ENCODE assay signal across 9 mouse cellular contexts in the genomic region with DNA sequence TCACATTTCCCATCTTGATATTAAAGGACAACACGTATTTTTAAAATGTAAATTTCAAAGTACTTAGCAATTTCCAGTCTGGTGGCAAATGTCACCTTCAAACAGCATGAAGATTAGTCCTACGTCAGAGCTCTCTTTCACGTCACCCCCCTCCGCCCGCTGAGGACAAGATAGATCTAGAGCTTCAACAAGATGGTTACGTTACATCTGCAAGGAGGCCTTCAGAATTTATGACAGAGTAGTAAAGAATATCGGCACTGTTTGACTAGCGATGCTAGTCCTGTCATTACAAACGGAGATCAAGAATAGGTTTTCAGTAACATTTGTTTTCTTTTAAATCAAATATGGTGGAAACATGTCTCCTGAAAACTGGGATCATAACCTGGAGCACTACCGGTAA. TPM values are rescaled to one million over a fixed set of nuclear protein-coding genes. Genes with fewer than 3 reads are reported as not detected.
DNase-seq lines count a peak whose midpoint lies in the region; ATAC-seq and TF ChIP-seq lines count a peak whose summit lies in the region.
"Had no signal": no experiment of that assay in that cellular context is flagged by ENCODE, and none has a peak within 500 bp of the region (broad histone marks: within the 10 kb centered on the region; RNA-seq: fewer than 3 reads in every experiment).

No protein-coding gene starts in this region.

- in situ Hi-C loops in ES-E14 (cut with MboI; ENCODE audit: low sequenced_read_pairs in 2 of 2, unreplicated experiment in 2 of 2) = no loop called here

- peak overlapping the region; percentile 76; the same call in 1 of the 2 replicates for H3K9ac ChIP-seq in ES-E14 (ENCODE audit: insufficient read depth, low read depth, low read length, poor library complexity, severe bottlenecking)
- peak overlapping the region; percentile 82 for H3K9ac ChIP-seq in embryonic facial prominence, embryonic 13.5 days
- peak overlapping the region; percentile 86 for H3K9ac ChIP-seq in hindbrain, embryonic 16.5 days (ENCODE audit: low read depth, low read length)
- peak overlapping the region; percentile 66 for H3K9ac ChIP-seq in neural tube, embryonic 12.5 days

- no peak for ATAC-seq in embryonic facial prominence, embryonic 13.5 days (ENCODE audit: insufficient number of reproducible peaks, insufficient read depth, low FRiP score, low TSS enrichment, low read depth)
- no peak for ATAC-seq in hindbrain, embryonic 16.5 days
- no peak for ATAC-seq in neural tube, embryonic 12.5 days (ENCODE audit: low FRiP score, low read depth)

- H3K4me1 ChIP-seq in ES-E14 (ENCODE audit: control insufficient read depth in 2 of 2, insufficient read depth in 2 of 2, low read length in 2 of 2, poor library complexity in 1 of 2) = peaks cover 2% of the 10 kb centered on the region in 2 experiments; a peak in 2 of 4 replicates
- peaks cover 23% of the 10 kb centered on the region for H3K4me1 ChIP-seq in embryonic facial prominence, embryonic 13.5 days
- peaks cover 25% of the 10 kb centered on the region for H3K4me1 ChIP-seq in hindbrain, embryonic 16.5 days (ENCODE audit: control insufficient read depth, insufficient read depth, low read depth, low read length)
- peaks cover 13% of the 10 kb centered on the region for H3K4me1 ChIP-seq in neural tube, embryonic 12.5 days

- no peaks in the 10 kb centered on the region for H3K27me3 ChIP-seq in embryonic facial prominence, embryonic 13.5 days
- H3K27me3 ChIP-seq in hindbrain, embryonic 16.5 days (replicated peaks; ENCODE audit: control insufficient read depth, insufficient read depth, low read length) = no peaks in the 10 kb centered on the region
- no peaks in the 10 kb centered on the region for H3K27me3 ChIP-seq in neural tube, embryonic 12.5 days (replicated peaks)
- H3K27me3 ChIP-seq: Patski had no signal

- DNase-seq in adrenal gland, postnatal 10 days = peak; percentile 49
- no peak for DNase-seq in adrenal gland, postnatal 25 days
- no peak for DNase-seq in ES-E14 (ENCODE audit: low read depth, low spot score)
- DNase-seq in left cerebral cortex, adult 9 months (ENCODE audit: low spot score in 2 of 2) = peak; percentile 44 to 68
- DNase-seq in ovary, adult 18-20 months (ENCODE audit: low spot score) = no peak

- no peak overlapping the region for H3K27ac ChIP-seq in ES-E14 (ENCODE audit: insufficient read depth, low read depth, low read length, poor library complexity, severe bottlenecking)
- 0 out of 2 replicates have a peak overlapping the region, but pooled peaks have one; percentile 58 for H3K27ac ChIP-seq in embryonic facial prominence, embryonic 13.5 days
- peak overlapping the region; percentile 90; the same call in 1 of the 2 replicates for H3K27ac ChIP-seq in hindbrain, embryonic 16.5 days (ENCODE audit: low read depth, low read length)
- no peak overlapping the region for H3K27ac ChIP-seq in neural tube, embryonic 12.5 days

- H3K36me3 ChIP-seq in ES-E14 (ENCODE audit: control insufficient read depth, insufficient read depth, low read length, poor library complexity, severe bottlenecking) = no peaks in the 10 kb centered on the region
- H3K36me3 ChIP-seq in embryonic facial prominence, embryonic 13.5 days = peaks cover 8% of the 10 kb centered on the region
- peaks cover 6% of the 10 kb centered on the region for H3K36me3 ChIP-seq in hindbrain, embryonic 16.5 days (ENCODE audit: control insufficient read depth, insufficient read depth, low read length)
- H3K36me3 ChIP-seq in neural tube, embryonic 12.5 days = peaks cover 7% of the 10 kb centered on the region

- H3K4me3 ChIP-seq in ES-E14 (ENCODE audit: insufficient read depth in 1 of 2, low read depth in 1 of 2, low read length in 2 of 2, poor library complexity in 1 of 2, severe bottlenecking in 1 of 2) = peak overlapping the region; percentile 88 to 95
- peak overlapping the region; percentile 72 for H3K4me3 ChIP-seq in embryonic facial prominence, embryonic 13.5 days
- H3K4me3 ChIP-seq in hindbrain, embryonic 16.5 days (ENCODE audit: low read length) = peak overlapping the region; percentile 83
- H3K4me3 ChIP-seq in neural tube, embryonic 12.5 days = peak overlapping the region; percentile 69

- peak overlapping the region; percentile 77 for H3K4me2 ChIP-seq in embryonic facial prominence, embryonic 13.5 days
- H3K4me2 ChIP-seq in hindbrain, embryonic 16.5 days (ENCODE audit: low read length) = peak overlapping the region; percentile 76
- H3K4me2 ChIP-seq in neural tube, embryonic 12.5 days (replicated peaks) = peak overlapping the region; percentile 68

- WGBS in embryonic facial prominence, embryonic 13.5 days = 10% methylated on average over 10 of the region's 10 CpGs
- 12% methylated on average over 10 of the region's 10 CpGs for WGBS in hindbrain, embryonic 16.5 days
- 7% methylated on average over 10 of the region's 10 CpGs for WGBS in neural tube, embryonic 12.5 days

- no peaks in the 10 kb centered on the region for H3K9me3 ChIP-seq in ES-E14 (ENCODE audit: control insufficient read depth, insufficient read depth, low read depth, low read length)
- H3K9me3 ChIP-seq in embryonic facial prominence, embryonic 13.5 days = no peaks in the 10 kb centered on the region
- no peaks in the 10 kb centered on the region for H3K9me3 ChIP-seq in hindbrain, embryonic 16.5 days (ENCODE audit: control insufficient read depth, low read length)
- H3K9me3 ChIP-seq in neural tube, embryonic 12.5 days = no peaks in the 10 kb centered on the region

TF ChIP-seq in ES-E14, 5 proteins besides CTCF, POLR2A, EP300 and RAD21:
- TF ChIP-seq HCFC1 (IDR thresholded peaks at IDR 0.05; ENCODE audit: borderline replicate concordance, insufficient read depth, low read length) (no peak), ZNF384 (IDR thresholded peaks at IDR 0.05; ENCODE audit: low read depth, low read length) (no peak), MAFK (IDR thresholded peaks at IDR 0.05; ENCODE audit: insufficient read depth, low read depth, low read length) (no peak)

RNA-seq across cellular contexts. Expression of a gene that starts 1.1 kb away (rescaled TPM):
- total RNA-seq in adrenal gland, postnatal 10 days (2021) = 1 to 10 TPM; 6.9 to 9.9 TPM
- 10.3 and 12.5 TPM in 2 replicates for total RNA-seq in adrenal gland, postnatal 25 days (2021)
- total RNA-seq in ES-E14 (2012; rRNA removed) = 1.9 and 3.0 TPM in 2 replicates
- 12.1 TPM in 2 replicates for polyA plus RNA-seq in embryonic facial prominence, embryonic 13.5 days (2015; fragmentation: Nextera tagmentation; extraction: Ambion mirVana)
- 10.5 and 11.4 TPM in 2 replicates for polyA plus RNA-seq in hindbrain, embryonic 16.5 days (2015; fragmentation: Nextera tagmentation; extraction: Ambion mirVana)
- 11.2 and 11.4 TPM in 2 replicates for polyA plus RNA-seq in neural tube, embryonic 12.5 days (2016; fragmentation: Nextera tagmentation; extraction: Ambion mirVana)

RNA-seq across cellular contexts. Expression of a gene that starts 1.2 kb away (rescaled TPM):
- total RNA-seq in adrenal gland, postnatal 10 days (2021) = 100 to 1,000 TPM; 587 to 703 TPM
- 556 and 600 TPM in 2 replicates for total RNA-seq in adrenal gland, postnatal 25 days (2021)
- total RNA-seq in ES-E14 (2012; rRNA removed) = 106 and 141 TPM in 2 replicates
- 397 and 401 TPM in 2 replicates for polyA plus RNA-seq in embryonic facial prominence, embryonic 13.5 days (2015; fragmentation: Nextera tagmentation; extraction: Ambion mirVana)
- polyA plus RNA-seq in hindbrain, embryonic 16.5 days (2015; fragmentation: Nextera tagmentation; extraction: Ambion mirVana) = 667 and 775 TPM in 2 replicates
- polyA plus RNA-seq in neural tube, embryonic 12.5 days (2016; fragmentation: Nextera tagmentation; extraction: Ambion mirVana) = 379 and 396 TPM in 2 replicates

Comparison
In these comparisons a context has a peak if more than half of its experiments do, and no peak if none do; other contexts are left out.
1. DNase-seq: peak in adrenal gland, postnatal 10 days (single experiment) and left cerebral cortex, adult 9 months (2 of 2); none in adrenal gland, postnatal 25 days (single experiment), ES-E14 (single experiment) and ovary, adult 18-20 months (single experiment).
2. H3K27ac ChIP-seq: peak in embryonic facial prominence, embryonic 13.5 days (single experiment) and hindbrain, embryonic 16.5 days (single experiment); none in ES-E14 (single experiment) and neural tube, embryonic 12.5 days (single experiment).
3. Peak in every context shown above with its lines, with median percentiles within 50 percentile points of each other: H3K4me3 ChIP-seq, H3K9ac ChIP-seq and H3K4me2 ChIP-seq.